Mouse (Mus musculus): ENCODE results near the gene Nxpe3. TPM values are rescaled to one million over a fixed set of nuclear protein-coding genes. Genes with fewer than 3 reads are reported as not detected.
"Not testable (repeated sequence)": the region's sequence is repeated elsewhere in the genome, so short reads cannot be mapped to it uniquely, and the experiment has no call there.

Nxpe3 gene
- total RNA-seq, 2 experiments from 2014 or later: 4.4 to 6.3 TPM

GRCm38 (mm10) chr16:55838129-55838509, 57.0 kb downstream of the Nxpe3 start:
- ATAC-seq (replicated peaks; ENCODE audit: poor library complexity): no peak

GRCm38 (mm10) chr16:55837653-55838052, 57.4 kb downstream of the Nxpe3 start:
- ATAC-seq (replicated peaks; ENCODE audit: poor library complexity): not testable (repeated sequence)

- no peak for ATAC-seq (replicated peaks; ENCODE audit: poor library complexity)
Measured at GRCm38 (mm10) chr16:55837168-55837567, 57.9 kb downstream of the Nxpe3 start.

GRCm38 (mm10) chr16:55835798-55836197, 59.3 kb downstream of the Nxpe3 start:
- ATAC-seq (replicated peaks; ENCODE audit: poor library complexity): peak; percentile 41

GRCm38 (mm10) chr16:55832617-55833016, 62.5 kb downstream of the Nxpe3 start:
- 0 out of 2 replicates have a peak, but pooled peaks have one; percentile 34 for ATAC-seq (replicated peaks; ENCODE audit: poor library complexity)

GRCm38 (mm10) chr16:55832040-55832439, 63.0 kb downstream of the Nxpe3 start:
- peak; percentile 26; the same call in 1 of the 2 replicates for ATAC-seq (replicated peaks; ENCODE audit: poor library complexity)

GRCm38 (mm10) chr16:55831451-55831850, 63.6 kb downstream of the Nxpe3 start:
- no peak for ATAC-seq (replicated peaks; ENCODE audit: poor library complexity)

- ATAC-seq (replicated peaks; ENCODE audit: poor library complexity): no peak
Measured at GRCm38 (mm10) chr16:55823398-55824155, 71.5 kb downstream of the Nxpe3 start.

- ATAC-seq (replicated peaks; ENCODE audit: poor library complexity): no peak
Measured at GRCm38 (mm10) chr16:55822741-55823397, 72.2 kb downstream of the Nxpe3 start.

- peak; percentile 85 for ATAC-seq (replicated peaks; ENCODE audit: poor library complexity)
Measured at GRCm38 (mm10) chr16:55821997-55822740, 72.9 kb downstream of the Nxpe3 start.

- 0 out of 2 replicates have a peak, but pooled peaks have one; percentile 3 for ATAC-seq (replicated peaks; ENCODE audit: poor library complexity)
Measured at GRCm38 (mm10) chr16:55821571-55821981, 73.5 kb downstream of the Nxpe3 start.

GRCm38 (mm10) chr16:55820916-55821570, 74.0 kb downstream of the Nxpe3 start:
- ATAC-seq (replicated peaks; ENCODE audit: poor library complexity): peak; percentile 43

GRCm38 (mm10) chr16:55820161-55820915, 74.7 kb downstream of the Nxpe3 start:
- ATAC-seq (replicated peaks; ENCODE audit: poor library complexity): no peak

- ATAC-seq (replicated peaks; ENCODE audit: poor library complexity): no peak
Measured at GRCm38 (mm10) chr16:55819186-55819861, 75.8 kb downstream of the Nxpe3 start.

GRCm38 (mm10) chr16:55817717-55818515, 77.2 kb downstream of the Nxpe3 start:
- ATAC-seq (replicated peaks; ENCODE audit: poor library complexity): no peak

GRCm38 (mm10) chr16:55816202-55816941, 78.7 kb downstream of the Nxpe3 start:
- ATAC-seq (replicated peaks; ENCODE audit: poor library complexity): no peak

- ATAC-seq (replicated peaks; ENCODE audit: poor library complexity): no peak
Measured at GRCm38 (mm10) chr16:55815466-55815865, 79.6 kb downstream of the Nxpe3 start.

- ATAC-seq (replicated peaks; ENCODE audit: poor library complexity): no peak
Measured at GRCm38 (mm10) chr16:55814686-55815085, 80.4 kb downstream of the Nxpe3 start.
